Mouse (Mus musculus): ENCODE data around the gene Trio. TPM values are rescaled to one million over a fixed set of nuclear protein-coding genes. Genes with fewer than 3 reads are reported as not detected.

Trio gene
- polyA plus RNA-seq, 1 experiment from 2014 or later: 48.5 TPM

DNA sequence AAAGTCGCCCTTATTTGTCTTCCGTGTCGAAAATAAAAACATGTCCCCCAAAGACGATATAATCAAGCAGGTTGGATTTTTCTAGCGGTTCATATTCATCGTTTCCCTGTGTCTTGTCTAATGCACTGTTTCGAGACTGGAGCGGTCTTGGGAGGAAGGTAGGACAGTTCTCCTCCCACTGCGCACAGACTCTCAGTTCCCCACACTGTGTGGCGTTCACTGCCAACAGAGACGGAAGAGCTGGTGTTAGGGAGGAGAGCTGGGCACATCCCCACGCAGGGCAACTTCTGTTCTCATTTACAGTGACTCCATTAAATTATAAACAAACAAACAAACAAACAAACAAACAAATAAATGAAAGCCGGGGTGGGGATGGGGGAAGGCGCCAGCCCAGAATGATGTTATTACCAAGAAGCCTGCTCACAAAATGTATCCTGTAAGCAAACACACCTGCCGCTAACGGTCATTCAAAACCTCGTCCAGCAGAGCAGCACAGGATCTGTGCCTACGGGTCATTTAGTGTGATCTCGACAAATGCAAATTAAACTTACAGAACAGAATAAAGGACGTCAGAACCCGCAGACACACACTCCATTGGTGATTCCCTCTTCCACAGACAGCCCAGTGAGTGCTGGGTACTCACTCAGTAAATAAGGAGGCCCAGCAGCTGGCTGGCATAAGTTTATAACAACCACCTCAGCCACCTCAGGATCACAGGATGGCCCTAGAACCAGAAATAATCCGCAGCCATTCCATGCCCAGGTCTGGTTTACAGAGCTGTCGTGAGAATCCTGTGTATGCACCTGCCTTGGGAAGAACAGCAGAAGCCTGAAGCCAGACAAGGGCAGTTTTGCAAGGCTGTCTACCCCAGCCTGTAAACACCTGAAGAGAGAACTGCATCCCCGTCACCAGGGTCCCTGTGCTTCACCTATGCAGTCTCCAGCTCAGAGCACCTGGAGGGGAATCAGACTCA is 87.5 kb downstream of the Trio start:
- Histone ChIP-seq H3K27me3 (no peaks in the 10 kb centered on the region), H3K4me3 (peak overlapping the region; percentile 32), H3K9ac (peak overlapping the region; percentile 66), H3K4me1 (peaks cover 53% of the 10 kb centered on the region), H3K27ac (peak overlapping the region; percentile 94), H3K9me3 (replicated peaks) (no peaks in the 10 kb centered on the region), H3K4me2 (replicated peaks) (peak overlapping the region; percentile 63), H3K36me3 (no peaks in the 10 kb centered on the region)
- 14% methylated on average over 24 of the region's 24 CpGs for WGBS
- peak; percentile 87 for ATAC-seq (ENCODE audit: low FRiP score)

GRCm38 (mm10) chr15:27937003-27937860 is 88.4 kb downstream of the Trio start:
- peak overlapping the region; percentile 63 for H3K4me2 ChIP-seq (replicated peaks)
- peak overlapping the region; percentile 94 for H3K27ac ChIP-seq
- 10% methylated on average over 20 of the region's 20 CpGs for WGBS
- ATAC-seq (ENCODE audit: low FRiP score): peak; percentile 98
- no peaks in the 10 kb centered on the region for H3K9me3 ChIP-seq (replicated peaks)
- peak overlapping the region; percentile 66 for H3K9ac ChIP-seq
- H3K36me3 ChIP-seq: no peaks in the 10 kb centered on the region
- H3K27me3 ChIP-seq: no peaks in the 10 kb centered on the region
- peaks cover 49% of the 10 kb centered on the region for H3K4me1 ChIP-seq
- peak overlapping the region; percentile 32 for H3K4me3 ChIP-seq

GRCm38 (mm10) chr15:27935772-27936746 is 89.6 kb downstream of the Trio start:
- ATAC-seq (ENCODE audit: low FRiP score): no peak
- no peak overlapping the region for H3K4me3 ChIP-seq
- H3K4me2 ChIP-seq (replicated peaks): peak overlapping the region; percentile 63
- peak overlapping the region; percentile 94 for H3K27ac ChIP-seq
- no peaks in the 10 kb centered on the region for H3K27me3 ChIP-seq
- no peaks in the 10 kb centered on the region for H3K9me3 ChIP-seq (replicated peaks)
- 67% methylated on average over 12 of the region's 12 CpGs for WGBS
- no peaks in the 10 kb centered on the region for H3K36me3 ChIP-seq
- H3K4me1 ChIP-seq: peaks cover 40% of the 10 kb centered on the region
- H3K9ac ChIP-seq: no peak overlapping the region

DNA sequence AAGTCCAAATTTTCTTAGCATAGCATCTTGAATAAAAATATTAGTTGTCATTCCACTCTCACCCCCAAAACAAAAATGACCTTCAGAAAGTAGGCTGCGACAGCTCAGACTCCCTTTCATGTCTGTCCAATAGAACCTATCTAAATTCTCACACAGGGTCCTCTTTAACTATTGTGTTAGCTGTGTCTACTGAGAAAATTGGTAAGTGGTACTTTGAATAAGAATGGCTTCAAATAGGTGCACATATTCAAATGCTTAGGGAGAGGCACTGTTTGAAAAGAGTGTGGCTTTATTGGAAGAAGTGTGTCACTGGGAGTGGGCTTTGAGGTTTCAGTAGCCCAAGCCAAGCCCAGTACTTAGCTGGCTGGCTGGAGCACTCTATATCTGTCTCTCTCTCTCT is 92.4 kb downstream of the Trio start:
- H3K27me3 ChIP-seq: no peaks in the 10 kb centered on the region
- H3K4me3 ChIP-seq: no peak overlapping the region
- no peak for ATAC-seq (ENCODE audit: low FRiP score)
- H3K9me3 ChIP-seq (replicated peaks): no peaks in the 10 kb centered on the region
- H3K36me3 ChIP-seq: no peaks in the 10 kb centered on the region
- H3K4me1 ChIP-seq: peaks cover 34% of the 10 kb centered on the region
- 90% methylated on average over 1 of the region's 1 CpGs for WGBS
- H3K27ac ChIP-seq: no peak overlapping the region
- H3K9ac ChIP-seq: no peak overlapping the region
- no peak overlapping the region for H3K4me2 ChIP-seq (replicated peaks)

DNA sequence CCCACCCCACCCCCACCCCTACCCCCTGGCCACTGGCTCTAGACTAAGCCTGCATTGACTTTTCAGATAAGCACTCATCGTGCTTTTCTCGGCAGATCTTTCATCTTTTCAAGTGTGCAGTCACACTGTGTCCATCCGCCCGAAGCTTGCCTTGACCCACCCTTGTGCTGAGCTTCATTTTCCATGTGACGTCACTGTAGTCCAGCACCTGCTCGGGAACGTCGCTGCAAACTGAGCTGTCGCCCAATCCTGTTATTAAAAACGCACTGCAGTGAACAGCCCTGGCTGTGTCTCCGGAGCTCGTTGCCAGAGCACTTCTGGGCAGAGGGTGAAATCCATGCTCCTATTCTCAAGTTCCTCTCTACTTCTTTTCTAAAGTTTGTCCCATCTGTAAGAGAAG is 93.8 kb downstream of the Trio start:
- Histone ChIP-seq H3K9me3 (replicated peaks) (no peaks in the 10 kb centered on the region), H3K4me1 (peaks cover 27% of the 10 kb centered on the region), H3K36me3 (no peaks in the 10 kb centered on the region), H3K27ac (no peak overlapping the region), H3K27me3 (no peaks in the 10 kb centered on the region), H3K4me2 (replicated peaks) (no peak overlapping the region), H3K4me3 (no peak overlapping the region), H3K9ac (no peak overlapping the region)
- WGBS: 81% methylated on average over 12 of the region's 12 CpGs
- no peak for ATAC-seq (ENCODE audit: low FRiP score)

- Histone ChIP-seq H3K9ac (no peak overlapping the region), H3K36me3 (no peaks in the 10 kb centered on the region), H3K27me3 (no peaks in the 10 kb centered on the region), H3K9me3 (replicated peaks) (no peaks in the 10 kb centered on the region), H3K4me1 (peaks cover 25% of the 10 kb centered on the region), H3K27ac (no peak overlapping the region), H3K4me2 (replicated peaks) (no peak overlapping the region), H3K4me3 (no peak overlapping the region)
- WGBS: 92% methylated on average over 14 of the region's 14 CpGs
- ATAC-seq (ENCODE audit: low FRiP score): no peak
Measured at GRCm38 (mm10) chr15:27931459-27931858, 94.2 kb downstream of the Trio start.

DNA sequence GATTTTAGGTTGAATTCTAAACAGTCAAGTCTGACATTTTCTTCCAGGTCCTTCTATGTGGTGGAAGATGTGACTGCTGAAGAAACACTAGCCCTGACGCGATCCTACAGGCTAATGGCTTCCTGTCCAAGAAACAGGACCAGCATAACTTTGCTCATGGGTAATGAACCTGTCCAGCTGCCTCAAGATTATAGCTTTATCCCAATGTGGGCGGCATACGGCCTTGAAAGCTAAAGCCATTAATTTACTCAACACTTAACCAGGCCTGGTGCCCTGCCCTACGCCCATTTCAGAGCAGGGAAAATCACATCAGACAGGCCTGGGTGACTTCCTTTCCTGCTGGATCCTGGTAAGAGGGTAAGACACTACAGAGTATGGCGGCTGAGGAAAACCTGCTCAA is 98.0 kb downstream of the Trio start:
- no peak for ATAC-seq (ENCODE audit: low FRiP score)
- no peak overlapping the region for H3K27ac ChIP-seq
- H3K9me3 ChIP-seq (replicated peaks): no peaks in the 10 kb centered on the region
- no peak overlapping the region for H3K9ac ChIP-seq
- no peak overlapping the region for H3K4me3 ChIP-seq
- no peaks in the 10 kb centered on the region for H3K36me3 ChIP-seq
- H3K4me1 ChIP-seq: peaks cover 48% of the 10 kb centered on the region
- WGBS: 92% methylated on average over 6 of the region's 6 CpGs
- no peaks in the 10 kb centered on the region for H3K27me3 ChIP-seq
- no peak overlapping the region for H3K4me2 ChIP-seq (replicated peaks)

- 75% methylated on average over 18 of the region's 18 CpGs for WGBS
- no peak overlapping the region for H3K27ac ChIP-seq
- no peaks in the 10 kb centered on the region for H3K27me3 ChIP-seq
- ATAC-seq (ENCODE audit: low FRiP score): no peak
- no peak overlapping the region for H3K9ac ChIP-seq
- H3K9me3 ChIP-seq (replicated peaks): no peaks in the 10 kb centered on the region
- H3K4me2 ChIP-seq (replicated peaks): no peak overlapping the region
- H3K4me1 ChIP-seq: peaks cover 55% of the 10 kb centered on the region
- no peak overlapping the region for H3K4me3 ChIP-seq
- H3K36me3 ChIP-seq: no peaks in the 10 kb centered on the region
Measured at GRCm38 (mm10) chr15:27926941-27927340, 98.7 kb downstream of the Trio start.

- no peak overlapping the region for H3K4me3 ChIP-seq
- H3K36me3 ChIP-seq: no peaks in the 10 kb centered on the region
- 72% methylated on average over 7 of the region's 7 CpGs for WGBS
- no peaks in the 10 kb centered on the region for H3K27me3 ChIP-seq
- ATAC-seq (ENCODE audit: low FRiP score): no peak
- no peak overlapping the region for H3K9ac ChIP-seq
- no peak overlapping the region for H3K4me2 ChIP-seq (replicated peaks)
- H3K9me3 ChIP-seq (replicated peaks): no peaks in the 10 kb centered on the region
- no peak overlapping the region for H3K27ac ChIP-seq
- H3K4me1 ChIP-seq: peaks cover 59% of the 10 kb centered on the region
Measured at GRCm38 (mm10) chr15:27926450-27926849, 99.2 kb downstream of the Trio start.

DNA sequence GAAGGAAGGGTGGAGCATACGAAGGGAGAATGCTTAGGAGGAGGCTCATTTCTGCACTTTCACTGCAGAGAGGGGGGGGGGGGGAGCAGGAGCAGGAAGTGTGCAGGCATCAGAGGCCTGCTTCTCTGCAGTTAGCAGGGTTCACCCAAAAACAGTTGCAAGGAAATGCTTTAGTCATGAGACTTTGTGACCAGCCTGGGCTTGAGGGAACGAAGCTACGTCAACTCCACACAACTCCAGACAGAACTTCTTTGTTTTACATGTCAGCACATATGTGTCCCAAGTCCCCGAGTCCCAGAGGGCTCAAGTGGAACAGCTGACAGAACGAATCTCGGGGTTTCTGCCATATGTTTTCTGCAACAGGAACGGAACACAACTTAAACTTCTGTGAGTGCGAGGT is 99.8 kb downstream of the Trio start:
- peaks cover 62% of the 10 kb centered on the region for H3K4me1 ChIP-seq
- H3K9ac ChIP-seq: no peak overlapping the region
- no peaks in the 10 kb centered on the region for H3K27me3 ChIP-seq
- H3K9me3 ChIP-seq (replicated peaks): no peaks in the 10 kb centered on the region
- H3K36me3 ChIP-seq: no peaks in the 10 kb centered on the region
- H3K27ac ChIP-seq: no peak overlapping the region; the same call in 1 of the 2 replicates
- no peak for ATAC-seq (ENCODE audit: low FRiP score)
- H3K4me2 ChIP-seq (replicated peaks): no peak overlapping the region
- H3K4me3 ChIP-seq: no peak overlapping the region
- 37% methylated on average over 8 of the region's 8 CpGs for WGBS

GRCm38 (mm10) chr15:27925004-27925635 is 100.5 kb downstream of the Trio start:
- no peak for ATAC-seq (ENCODE audit: low FRiP score)
- H3K27me3 ChIP-seq: no peaks in the 10 kb centered on the region
- H3K4me3 ChIP-seq: no peak overlapping the region
- WGBS: 21% methylated on average over 15 of the region's 15 CpGs
- peaks cover 57% of the 10 kb centered on the region for H3K4me1 ChIP-seq
- no peak overlapping the region for H3K9ac ChIP-seq
- H3K27ac ChIP-seq: peak overlapping the region; percentile 60; the same call in 1 of the 2 replicates
- peak overlapping the region; percentile 17; the same call in 1 of the 2 replicates for H3K4me2 ChIP-seq (replicated peaks)
- H3K36me3 ChIP-seq: no peaks in the 10 kb centered on the region
- H3K9me3 ChIP-seq (replicated peaks): no peaks in the 10 kb centered on the region
